Mouse (Mus musculus) stomach, postnatal 0 days (tissue): ENCODE data around the gene Ess2.

ENCODE experiments used
- CTCF ChIP-seq: IDR thresholded peaks from 2 replicates; pipeline ENCODE4 v1.5.1; 2016; ENCODE audit warnings: antibody characterized with exemption, low read depth, mild to moderate bottlenecking, moderate library complexity
- EP300 ChIP-seq: optimal IDR thresholded peaks from 2 replicates; pipeline ENCODE3; 2016; ENCODE audit warnings: antibody characterized with exemption

DNA sequence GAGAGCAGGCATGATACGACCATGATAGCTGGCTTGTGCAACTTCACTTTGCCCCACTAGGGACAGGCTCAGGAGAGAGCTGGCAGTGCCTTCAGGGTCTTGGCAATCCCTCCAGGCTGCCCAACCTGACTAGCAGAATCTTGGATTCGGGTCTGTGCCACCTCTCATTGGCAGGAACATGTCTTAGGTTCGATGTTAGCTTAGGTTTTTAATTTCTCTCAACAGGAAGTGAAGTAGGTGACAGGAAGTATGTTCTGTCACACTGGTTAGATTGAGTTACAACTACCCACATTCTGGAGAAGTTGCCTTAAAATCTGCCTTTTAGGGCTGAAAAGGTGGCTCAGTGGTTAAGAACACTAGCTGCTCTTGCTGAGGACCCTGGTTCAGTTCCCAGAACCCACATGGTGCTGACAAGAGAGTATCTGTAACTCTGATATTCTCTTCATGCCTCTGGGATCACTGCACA, 23.3 kb upstream of the Ess2 start:
- TF ChIP-seq CTCF, result no peak
- no peak for TF ChIP-seq EP300
